Mouse (Mus musculus) heart, embryonic 14.5 days (tissue): ENCODE results near the gene Slc35e3. TPM values are rescaled to one million over a fixed set of nuclear protein-coding genes. Genes with fewer than 3 reads are reported as not detected.

Experiments used
- ATAC-seq: fragments of 200-750 bp; cut with Nextera tagmentation; 2 replicates; pipeline ENCODE4 v1.8.0; 2017; ENCODE audit warnings: low read depth, moderate TSS enrichment; ENCODE audit not compliant: insufficient number of reproducible peaks, insufficient read depth, low FRiP score
- H3K27ac ChIP-seq, 2 experiments: fragments of 200-500 bp in 1 of 2; fragments of 300-500 bp in 1 of 2; sonication (generic) in 1 of 2; replicated peaks in 1 of 2; 2 replicates each; pipeline ENCODE4 v1.5.1; 2012 to 2014; ENCODE audit warnings: low read depth in 2 of 2, low read length in 2 of 2, control low read depth in 1 of 2, mild to moderate bottlenecking in 1 of 2, mixed read lengths in 1 of 2; ENCODE audit not compliant: control insufficient read depth in 1 of 2, insufficient read depth in 1 of 2
- H3K27me3 ChIP-seq: fragments of 300-500 bp; sonication (generic); 2 replicates; pipeline ENCODE4 v1.6.1; 2014; ENCODE audit warnings: mild to moderate bottlenecking, low read length, control low read depth; ENCODE audit not compliant: control insufficient read depth, insufficient read depth
- H3K36me3 ChIP-seq: fragments of 300-500 bp; sonication (generic); 2 replicates; pipeline ENCODE4 v1.6.1; 2014; ENCODE audit warnings: mild to moderate bottlenecking, control low read depth, low read length, mixed read lengths; ENCODE audit not compliant: control insufficient read depth, insufficient read depth
- H3K4me1 ChIP-seq, 2 experiments: fragments of 200-500 bp in 1 of 2; fragments of 300-500 bp in 1 of 2; sonication (generic) in 1 of 2; 2 replicates each; pipeline ENCODE4 v1.6.1; 2012 to 2014; ENCODE audit warnings: low read length in 2 of 2, control low read depth in 1 of 2, mixed read lengths in 1 of 2; ENCODE audit not compliant: control insufficient read depth in 2 of 2, insufficient read depth in 2 of 2
- H3K4me2 ChIP-seq: fragments of 300-500 bp; sonication (generic); 2 replicates; pipeline ENCODE4 v1.6.1; 2014; ENCODE audit warnings: mild to moderate bottlenecking, low read length
- H3K4me3 ChIP-seq, 2 experiments: fragments of 200-500 bp in 1 of 2; fragments of 300-500 bp in 1 of 2; sonication (generic) in 1 of 2; 2 replicates each; pipeline ENCODE4 v1.5.1; 2012 to 2014; ENCODE audit warnings: low read length in 2 of 2, mild to moderate bottlenecking in 2 of 2, control low read depth in 1 of 2, low read depth in 1 of 2, moderate library complexity in 1 of 2; ENCODE audit not compliant: control insufficient read depth in 1 of 2, insufficient read depth in 1 of 2
- H3K9ac ChIP-seq: fragments of 300-500 bp; sonication (generic); 2 replicates; pipeline ENCODE4 v1.6.1; 2014; ENCODE audit warnings: mild to moderate bottlenecking, low read length
- H3K9me3 ChIP-seq: fragments of 300-500 bp; sonication (generic); 2 replicates; pipeline ENCODE4 v1.6.1; 2016; ENCODE audit warnings: low read length, control low read depth; ENCODE audit not compliant: control insufficient read depth
- WGBS: fragments of 180-500 bp; shearing (Covaris S2); extraction: QIAGEN DNeasy Blood & Tissue Kit; methylation state at CpG from one replicate; pipeline ENCODE4 v1.1.7; 2014; 5-methylcytosine and 5-hydroxymethylcytosine counted together
- polyA plus RNA-seq: library from polyadenylated mRNA; unstranded; fragments of >200 nt; fragmentation: Nextera tagmentation; extraction: Ambion mirVana; gene quantifications from 2 replicates; pipeline ENCODE4 v1.2.1, GENCODE M21; 2014

The Slc35e3 gene
- polyA plus RNA-seq, 1 experiment from 2014 or later: 7.7 TPM

- ATAC-seq: no peak
Measured at GRCm38 (mm10) chr10:117779581-117780305, 33.6 kb upstream of the Slc35e3 start.

GRCm38 (mm10) chr10:117778951-117779350 is 32.8 kb upstream of the Slc35e3 start:
- ATAC-seq: no peak
- H3K9ac ChIP-seq: no peak overlapping the region
- no peaks in the 10 kb centered on the region for H3K27me3 ChIP-seq
- WGBS: 68% methylated on average over 4 of the region's 4 CpGs
- no peaks in the 10 kb centered on the region for H3K9me3 ChIP-seq
- peaks cover 97% of the 10 kb centered on the region for H3K36me3 ChIP-seq
- H3K27ac ChIP-seq: no peak overlapping the region
- no peak overlapping the region for H3K4me3 ChIP-seq
- no peaks in the 10 kb centered on the region for H3K4me1 ChIP-seq
- H3K4me2 ChIP-seq: no peak overlapping the region

More at GRCm38 (mm10) chr10:117779581-117780305, 33.6 kb upstream of the Slc35e3 start:
- H3K9me3 ChIP-seq: no peaks in the 10 kb centered on the region
- peaks cover 97% of the 10 kb centered on the region for H3K36me3 ChIP-seq
- no peak overlapping the region for H3K4me3 ChIP-seq
- 88% methylated on average over 8 of the region's 8 CpGs for WGBS
- H3K9ac ChIP-seq: no peak overlapping the region
- H3K4me2 ChIP-seq: no peak overlapping the region
- H3K27me3 ChIP-seq: no peaks in the 10 kb centered on the region
- no peak overlapping the region for H3K27ac ChIP-seq
- H3K4me1 ChIP-seq: no peaks in the 10 kb centered on the region

DNA sequence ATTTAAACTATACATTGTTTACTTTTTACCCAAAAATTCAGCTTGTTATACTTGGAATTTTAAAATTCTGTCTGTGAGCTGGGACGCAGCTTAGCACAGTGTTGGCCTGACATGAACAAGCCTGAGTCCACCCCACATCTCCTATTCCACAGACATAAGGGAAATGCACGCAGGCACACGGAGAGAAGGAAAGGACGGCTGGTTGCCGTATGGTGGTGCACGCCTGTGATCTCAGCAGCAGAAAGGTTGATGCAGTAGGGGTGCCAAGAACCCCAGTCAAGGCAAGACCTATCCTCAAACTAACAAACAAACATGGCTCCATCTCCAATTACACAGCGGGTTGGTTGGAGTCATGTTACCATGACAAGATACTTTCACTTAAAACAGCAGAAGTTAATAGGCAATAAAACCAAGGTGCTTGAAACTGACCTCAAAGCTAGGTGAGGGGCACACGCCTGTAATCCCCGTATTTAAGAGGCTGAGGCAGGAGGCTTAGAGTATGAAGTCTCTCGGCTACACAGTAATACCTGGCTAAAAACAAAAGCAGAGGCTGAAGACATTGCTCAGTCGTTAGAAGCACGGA is 32.3 kb upstream of the Slc35e3 start:
- no peaks in the 10 kb centered on the region for H3K27me3 ChIP-seq
- no peaks in the 10 kb centered on the region for H3K9me3 ChIP-seq
- H3K27ac ChIP-seq: no peak overlapping the region
- H3K4me3 ChIP-seq: no peak overlapping the region
- no peak overlapping the region for H3K9ac ChIP-seq
- WGBS: 92% methylated on average over 12 of the region's 12 CpGs
- no peaks in the 10 kb centered on the region for H3K4me1 ChIP-seq
- no peak overlapping the region for H3K4me2 ChIP-seq
- peaks cover 97% of the 10 kb centered on the region for H3K36me3 ChIP-seq
- ATAC-seq: no peak

GRCm38 (mm10) chr10:117777501-117778327 is 31.5 kb upstream of the Slc35e3 start:
- 90% methylated on average over 17 of the region's 17 CpGs for WGBS
- Histone ChIP-seq H3K4me2 (no peak overlapping the region), H3K27me3 (no peaks in the 10 kb centered on the region), H3K4me3 (no peak overlapping the region), H3K9ac (no peak overlapping the region), H3K4me1 (no peaks in the 10 kb centered on the region), H3K27ac (no peak overlapping the region), H3K36me3 (peaks cover 97% of the 10 kb centered on the region), H3K9me3 (no peaks in the 10 kb centered on the region)
- no peak for ATAC-seq

- Histone ChIP-seq H3K4me2 (no peak overlapping the region), H3K4me1 (no peaks in the 10 kb centered on the region), H3K9ac (no peak overlapping the region), H3K27ac (no peak overlapping the region), H3K9me3 (no peaks in the 10 kb centered on the region), H3K4me3 (no peak overlapping the region), H3K27me3 (no peaks in the 10 kb centered on the region), H3K36me3 (peaks cover 97% of the 10 kb centered on the region)
- no peak for ATAC-seq
- 94% methylated on average over 3 of the region's 3 CpGs for WGBS
Measured at GRCm38 (mm10) chr10:117777103-117777470, 30.9 kb upstream of the Slc35e3 start.

DNA sequence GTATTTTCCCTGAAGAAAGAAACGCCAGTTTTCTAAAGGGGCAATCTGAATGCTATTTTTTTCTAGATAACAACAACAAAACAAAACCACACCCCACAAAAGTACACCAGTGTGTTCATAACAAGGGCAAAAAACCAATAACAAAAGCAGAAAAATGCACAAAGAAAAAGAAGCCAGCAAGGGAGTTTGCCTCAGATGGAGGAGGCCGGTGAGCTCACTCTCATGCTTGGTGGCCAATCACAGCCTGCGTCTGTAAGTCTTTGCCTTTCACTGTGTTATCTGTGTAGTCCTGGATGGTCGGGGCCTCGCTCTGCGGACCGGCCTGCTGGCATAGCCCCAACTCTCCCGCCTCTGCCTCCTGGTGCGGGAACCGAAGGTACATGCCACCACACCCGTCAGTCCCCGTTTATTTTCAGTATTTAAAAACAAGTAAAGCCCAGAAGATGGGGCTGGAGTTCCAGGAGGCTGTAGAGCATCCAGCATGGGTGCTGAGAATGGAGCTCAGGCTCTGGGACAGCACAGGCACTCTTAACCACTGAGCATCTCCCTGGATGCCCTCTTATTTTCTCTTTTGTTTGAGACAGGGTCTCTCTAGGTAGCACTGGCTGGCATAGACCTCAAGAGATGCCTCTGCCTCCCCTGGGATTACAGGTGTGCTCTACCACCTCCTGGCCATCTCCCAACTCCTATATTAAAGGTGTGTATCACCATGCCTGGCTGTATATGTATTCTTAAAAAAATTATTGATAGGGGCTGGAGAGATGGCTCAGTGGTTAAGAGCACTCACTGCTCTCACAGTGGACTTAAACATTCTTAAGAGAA is 30.3 kb upstream of the Slc35e3 start:
- no peaks in the 10 kb centered on the region for H3K27me3 ChIP-seq
- no peak for ATAC-seq
- H3K36me3 ChIP-seq: peaks cover 97% of the 10 kb centered on the region
- H3K4me2 ChIP-seq: no peak overlapping the region
- H3K4me1 ChIP-seq: no peaks in the 10 kb centered on the region
- no peak overlapping the region for H3K9ac ChIP-seq
- H3K27ac ChIP-seq: no peak overlapping the region
- H3K9me3 ChIP-seq: no peaks in the 10 kb centered on the region
- WGBS: 71% methylated on average over 12 of the region's 12 CpGs
- H3K4me3 ChIP-seq: no peak overlapping the region

- no peaks in the 10 kb centered on the region for H3K4me1 ChIP-seq
- no peak overlapping the region for H3K27ac ChIP-seq
- H3K9me3 ChIP-seq: no peaks in the 10 kb centered on the region
- H3K27me3 ChIP-seq: no peaks in the 10 kb centered on the region
- no peak overlapping the region for H3K4me3 ChIP-seq
- no peak overlapping the region for H3K9ac ChIP-seq
- no peak for ATAC-seq
- H3K4me2 ChIP-seq: no peak overlapping the region
- 89% methylated on average over 6 of the region's 6 CpGs for WGBS
- peaks cover 97% of the 10 kb centered on the region for H3K36me3 ChIP-seq
Measured at GRCm38 (mm10) chr10:117775401-117776144, 29.4 kb upstream of the Slc35e3 start.
